12 mouse cellular contexts compared by ENCODE assay signal in the genomic region with DNA sequence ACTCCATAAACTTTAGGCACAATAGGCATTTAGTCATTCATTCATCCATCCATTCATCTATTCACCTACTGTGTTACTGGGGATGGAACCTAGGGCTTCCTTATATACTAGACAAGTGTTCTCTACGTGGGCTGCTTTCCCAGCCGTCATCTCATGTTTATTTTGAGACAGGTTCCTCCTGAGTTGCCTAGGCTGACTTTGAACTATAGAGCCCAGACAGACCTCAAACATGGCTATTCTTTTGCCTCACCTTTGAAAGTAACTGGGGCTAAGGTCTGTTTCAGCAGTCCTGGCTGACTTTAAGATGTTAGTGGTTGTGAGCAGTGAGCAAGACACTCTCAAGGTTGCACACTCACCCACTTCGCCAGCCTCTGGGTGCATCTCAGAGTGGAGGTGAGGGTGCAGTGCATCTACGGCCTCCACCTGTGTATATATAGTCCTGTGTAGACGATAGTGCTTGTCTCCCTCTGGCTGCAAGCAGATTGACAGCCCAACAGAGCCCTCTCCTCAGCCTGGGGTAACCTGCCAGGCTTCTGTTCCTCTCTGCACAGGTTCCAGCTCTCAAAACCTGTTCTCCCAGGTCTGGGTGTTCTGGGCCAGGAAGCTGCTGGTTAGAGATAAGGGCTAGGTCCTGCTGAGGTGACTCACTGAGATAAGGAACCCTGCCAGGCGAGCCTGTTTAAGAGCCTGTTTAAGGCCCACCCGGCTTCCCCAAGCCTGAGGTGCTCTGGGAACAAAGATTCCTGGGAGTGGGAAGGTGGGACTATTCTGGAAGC. TPM values are rescaled to one million over a fixed set of nuclear protein-coding genes. Genes with fewer than 3 reads are reported as not detected.
DNase-seq lines count a peak whose midpoint lies in the region; ATAC-seq and TF ChIP-seq lines count a peak whose summit lies in the region.
"Had no signal": no experiment of that assay in that cellular context is flagged by ENCODE, and none has a peak within 500 bp of the region (broad histone marks: within the 10 kb centered on the region; RNA-seq: fewer than 3 reads in every experiment).

No protein-coding gene starts in this region.

- H3K9me3 ChIP-seq in heart, embryonic 16.5 days (replicated peaks; ENCODE audit: control insufficient read depth, low read length), result no peaks in the 10 kb centered on the region
- no peaks in the 10 kb centered on the region for H3K9me3 ChIP-seq in embryonic facial prominence, embryonic 14.5 days (ENCODE audit: control insufficient read depth, low read length)
- H3K9me3 ChIP-seq in liver, postnatal 0 days (ENCODE audit: low read length), result no peaks in the 10 kb centered on the region

- H3K4me1 ChIP-seq in heart, embryonic 16.5 days (ENCODE audit: control insufficient read depth, insufficient read depth, low read length), result peaks cover 17% of the 10 kb centered on the region
- peaks cover 8% of the 10 kb centered on the region for H3K4me1 ChIP-seq in embryonic facial prominence, embryonic 14.5 days (ENCODE audit: control insufficient read depth, insufficient read depth, low read length)
- peaks cover 19% of the 10 kb centered on the region for H3K4me1 ChIP-seq in liver, postnatal 0 days (ENCODE audit: insufficient read depth)

- H3K9ac ChIP-seq in heart, embryonic 16.5 days (ENCODE audit: low read length), result peak overlapping the region; percentile 43
- no peak overlapping the region for H3K9ac ChIP-seq in embryonic facial prominence, embryonic 14.5 days (ENCODE audit: low read depth, low read length)
- peak overlapping the region; percentile 48 for H3K9ac ChIP-seq in liver, postnatal 0 days (replicated peaks)

- H3K4me3 ChIP-seq in heart, embryonic 16.5 days (ENCODE audit: low read length), result no peak overlapping the region
- H3K4me3 ChIP-seq in embryonic facial prominence, embryonic 14.5 days (ENCODE audit: low read depth, low read length), result no peak overlapping the region
- peak overlapping the region; percentile 24 for H3K4me3 ChIP-seq in liver, postnatal 0 days (ENCODE audit: low read depth, low read length)
- H3K4me3 ChIP-seq: heart, adult 2 months had no signal

- no peak for DNase-seq in heart, adult 8-10 months (ENCODE audit: low spot score)
- DNase-seq in embryonic facial prominence, embryonic 14.5 days (ENCODE audit: low spot score), result peak; percentile 53
- DNase-seq in liver, postnatal 0 days, result peak; percentile 71
- DNase-seq in spleen, postnatal 4 days (ENCODE audit: low spot score in 2 of 2), result peak; percentile 76 to 79
- DNase-seq in layer of hippocampus, adult 8-10 months (ENCODE audit: low spot score in 2 of 2), result no peak
- DNase-seq in ovary, adult 18-20 months (ENCODE audit: low spot score), result no peak
- DNase-seq in thymus, adult 18-20 months, result no peak
- DNase-seq: adrenal gland, postnatal 14 days; heart, adult 2 months; right cerebral cortex, postnatal 4 days had no signal

- no peak overlapping the region for H3K27ac ChIP-seq in heart, embryonic 16.5 days (ENCODE audit: low read length)
- H3K27ac ChIP-seq in embryonic facial prominence, embryonic 14.5 days (replicated peaks; ENCODE audit: low read depth, low read length), result no peak overlapping the region
- H3K27ac ChIP-seq in liver, postnatal 0 days (ENCODE audit: low read depth), result peak overlapping the region; percentile 94
- H3K27ac ChIP-seq: heart, adult 2 months had no signal

- 45% methylated on average over 7 of the region's 7 CpGs for WGBS in heart, embryonic 16.5 days
- 69% methylated on average over 7 of the region's 7 CpGs for WGBS in embryonic facial prominence, embryonic 14.5 days
- 43% methylated on average over 7 of the region's 7 CpGs for WGBS in liver, postnatal 0 days (ENCODE audit: insufficient replicate concordance)

- H3K27me3 ChIP-seq in heart, embryonic 16.5 days (ENCODE audit: control insufficient read depth, insufficient read depth, low read length), result no peaks in the 10 kb centered on the region
- no peaks in the 10 kb centered on the region for H3K27me3 ChIP-seq in embryonic facial prominence, embryonic 14.5 days (replicated peaks; ENCODE audit: control insufficient read depth, insufficient read depth, low read length)
- no peaks in the 10 kb centered on the region for H3K27me3 ChIP-seq in liver, postnatal 0 days (ENCODE audit: insufficient read depth, low read length)
- H3K27me3 ChIP-seq: CH12.LX had no signal

- ATAC-seq in heart, embryonic 16.5 days (replicated peaks; ENCODE audit: extremely low read depth, insufficient read depth, low FRiP score), result no peak; the same call in 1 of the 2 replicates
- ATAC-seq in embryonic facial prominence, embryonic 14.5 days (ENCODE audit: low read depth), result peak; percentile 45; the same call in 1 of the 2 replicates
- ATAC-seq in liver, postnatal 0 days, result peak; percentile 97

- TF ChIP-seq CTCF in liver, postnatal 0 days (IDR thresholded peaks at IDR 0.05; ENCODE audit: low read depth), result peak; percentile 21

- peak; percentile 97 for TF ChIP-seq EP300 in liver, postnatal 0 days (IDR thresholded peaks at IDR 0.05; ENCODE audit: low read depth)

- 0 out of 2 replicates have a peak, but pooled peaks cover 3% of the 10 kb centered on the region for H3K36me3 ChIP-seq in heart, embryonic 16.5 days (ENCODE audit: control insufficient read depth, insufficient read depth)
- H3K36me3 ChIP-seq in embryonic facial prominence, embryonic 14.5 days (ENCODE audit: control insufficient read depth, insufficient read depth, low read length), result peaks cover 9% of the 10 kb centered on the region; the same call in 1 of the 2 replicates
- H3K36me3 ChIP-seq in liver, postnatal 0 days (replicated peaks; ENCODE audit: insufficient read depth, low read length), result peaks cover 45% of the 10 kb centered on the region

- no peak overlapping the region for H3K4me2 ChIP-seq in heart, embryonic 16.5 days (ENCODE audit: low read depth, low read length)
- H3K4me2 ChIP-seq in embryonic facial prominence, embryonic 14.5 days (ENCODE audit: low read depth, low read length), result no peak overlapping the region
- peak overlapping the region; percentile 60 for H3K4me2 ChIP-seq in liver, postnatal 0 days (ENCODE audit: low read depth, low read length)

RNA-seq across cellular contexts. Expression of a gene that starts 32.3 kb away (rescaled TPM):
- polyA plus RNA-seq in heart, embryonic 16.5 days (2015; fragmentation: Nextera tagmentation; extraction: Ambion mirVana), result 35.8 and 42.5 TPM in 2 replicates
- 10 to 100 TPM; 23.0 to 42.1 (median 30.7) TPM for total RNA-seq in heart, adult 8-10 months (2022)
- 19.6 and 22.2 TPM in 2 replicates for polyA plus RNA-seq in embryonic facial prominence, embryonic 14.5 days (2014; fragmentation: Nextera tagmentation; extraction: Ambion mirVana)
- 14.4 and 19.5 TPM in 2 replicates for polyA plus RNA-seq in liver, postnatal 0 days (2015; fragmentation: Nextera tagmentation; extraction: Ambion mirVana)
- total RNA-seq in layer of hippocampus, adult 8-10 months (2022), result 10 to 100 TPM; 28.4 to 35.9 (median 32.0) TPM

RNA-seq across cellular contexts. Expression of a gene that starts 42.6 kb away (rescaled TPM):
- 21.4 and 22.1 TPM in 2 replicates for polyA plus RNA-seq in heart, embryonic 16.5 days (2015; fragmentation: Nextera tagmentation; extraction: Ambion mirVana)
- 1 to 10 TPM; 7.9 to 9.5 (median 8.6) TPM for total RNA-seq in heart, adult 8-10 months (2022)
- polyA plus RNA-seq in embryonic facial prominence, embryonic 14.5 days (2014; fragmentation: Nextera tagmentation; extraction: Ambion mirVana), result 21.8 and 26.2 TPM in 2 replicates
- polyA plus RNA-seq in liver, postnatal 0 days (2015; fragmentation: Nextera tagmentation; extraction: Ambion mirVana), result 8.5 and 9.3 TPM in 2 replicates
- total RNA-seq in layer of hippocampus, adult 8-10 months (2022), result 10 to 100 TPM; 26.5 to 30.1 (median 29.6) TPM

Comparison
In these comparisons a context has a peak if more than half of its experiments do, and no peak if none do; other contexts are left out.
1. DNase-seq: peak in embryonic facial prominence, embryonic 14.5 days (single experiment), liver, postnatal 0 days (single experiment) and spleen, postnatal 4 days (2 of 2); none in heart, adult 8-10 months (single experiment), layer of hippocampus, adult 8-10 months (0 of 2), ovary, adult 18-20 months (single experiment) and thymus, adult 18-20 months (0 of 2).